Mouse (Mus musculus) midbrain, embryonic 14.5 days (tissue): ENCODE data around the gene Tanc1. TPM values are rescaled to one million over a fixed set of nuclear protein-coding genes. Genes with fewer than 3 reads are reported as not detected.

ENCODE experiments used
- ATAC-seq: fragments of 200-750 bp; cut with Nextera tagmentation; 2 replicates; pipeline ENCODE4 v1.8.0; 2017; ENCODE audit warnings: moderate number of reproducible peaks, moderate library complexity; ENCODE audit not compliant: low FRiP score, low TSS enrichment
- DNase-seq: peaks from one replicate; pipeline ENCODE4 v3.0.0-alpha.2; 2015
- H3K27ac ChIP-seq: fragments of 300-500 bp; sonication (generic); replicated peaks from 2 replicates; pipeline ENCODE4 v1.5.1; 2014; ENCODE audit warnings: mild to moderate bottlenecking, low read depth, low read length, moderate library complexity
- H3K27me3 ChIP-seq: fragments of 300-500 bp; sonication (generic); 2 replicates; pipeline ENCODE4 v1.6.1; 2014; ENCODE audit warnings: low read length, control low read depth, mixed read lengths; ENCODE audit not compliant: control insufficient read depth, insufficient read depth
- H3K36me3 ChIP-seq: fragments of 300-500 bp; sonication (generic); 2 replicates; pipeline ENCODE4 v1.6.1; 2014; ENCODE audit warnings: low read length, control low read depth; ENCODE audit not compliant: control insufficient read depth, insufficient read depth
- H3K4me1 ChIP-seq: fragments of 300-500 bp; sonication (generic); 2 replicates; pipeline ENCODE4 v1.6.1; 2014; ENCODE audit warnings: mild to moderate bottlenecking, antibody characterized with exemption, low read length, control low read depth; ENCODE audit not compliant: control insufficient read depth, insufficient read depth
- H3K4me2 ChIP-seq: fragments of 300-500 bp; sonication (generic); 2 replicates; pipeline ENCODE4 v1.6.1; 2014; ENCODE audit warnings: mild to moderate bottlenecking, low read length, moderate library complexity
- H3K4me3 ChIP-seq: fragments of 300-500 bp; sonication (generic); replicated peaks from 2 replicates; pipeline ENCODE4 v1.5.1; 2014; ENCODE audit warnings: low read depth, low read length
- H3K9ac ChIP-seq: fragments of 300-500 bp; sonication (generic); replicated peaks from 2 replicates; pipeline ENCODE4 v1.6.1; 2014; ENCODE audit warnings: mild to moderate bottlenecking, low read length, moderate library complexity
- H3K9me3 ChIP-seq: fragments of 300-500 bp; sonication (generic); 2 replicates; pipeline ENCODE4 v1.6.1; 2016; ENCODE audit warnings: low read length, control low read depth, mixed read lengths; ENCODE audit not compliant: control insufficient read depth
- WGBS: fragments of 180-500 bp; shearing (Covaris S2); extraction: QIAGEN DNeasy Blood & Tissue Kit; methylation state at CpG from one replicate; pipeline ENCODE4 v1.1.7; 2014; 5-methylcytosine and 5-hydroxymethylcytosine counted together
- polyA plus RNA-seq: library from polyadenylated mRNA; unstranded; fragments of >200 nt; fragmentation: Nextera tagmentation; extraction: Ambion mirVana; gene quantifications from 2 replicates; pipeline ENCODE4 v1.2.1, GENCODE M21; 2014

Tanc1 gene
- polyA plus RNA-seq, 1 experiment from 2014 or later, result 5.5 TPM

GRCm38 (mm10) chr2:59631406-59631805 is 19.6 kb downstream of the Tanc1 start:
- WGBS, result 82% methylated on average over 5 of the region's 5 CpGs
- Histone ChIP-seq H3K4me2 (no peak overlapping the region), H3K4me1 (no peaks in the 10 kb centered on the region)

DNA sequence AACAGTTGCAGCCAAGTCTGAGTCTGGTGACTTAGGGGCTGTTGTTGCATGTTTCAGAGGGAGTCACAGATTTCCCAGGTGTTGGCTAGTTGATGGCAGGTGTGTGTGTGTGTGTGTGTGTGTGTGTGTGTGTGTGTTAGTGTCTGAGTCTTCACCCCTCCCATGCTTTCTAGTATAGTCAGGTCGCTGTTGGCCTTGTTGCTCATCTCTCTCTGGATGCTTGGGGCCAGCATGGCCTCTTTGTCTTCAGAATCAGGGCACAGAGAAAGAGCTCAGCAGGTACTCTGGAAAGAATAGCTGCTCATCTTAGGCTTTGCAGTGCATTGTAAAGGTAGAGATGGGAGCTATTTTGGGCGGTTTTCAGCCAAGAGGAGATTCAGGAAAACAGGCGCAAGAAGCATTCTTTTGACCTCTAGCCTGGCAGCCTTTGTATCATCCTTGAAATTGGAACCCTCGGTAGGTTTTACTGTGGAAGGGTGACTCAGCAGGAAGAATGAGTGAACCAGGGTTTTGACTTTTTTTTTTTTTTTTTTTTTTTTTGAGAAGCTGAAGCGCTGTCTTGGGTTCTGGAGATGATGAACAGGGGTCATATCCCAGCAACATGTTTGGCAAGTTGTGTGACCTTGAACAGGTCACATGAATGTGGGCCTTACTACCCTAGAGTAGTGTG is 22.1 kb downstream of the Tanc1 start:
- H3K36me3 ChIP-seq, result no peaks in the 10 kb centered on the region
- no peak for ATAC-seq

More at GRCm38 (mm10) chr2:59631406-59631805, 19.6 kb downstream of the Tanc1 start:
- Histone ChIP-seq H3K27me3 (no peaks in the 10 kb centered on the region), H3K9ac (no peak overlapping the region), H3K36me3 (no peaks in the 10 kb centered on the region), H3K27ac (no peak overlapping the region), H3K4me3 (no peak overlapping the region), H3K9me3 (no peaks in the 10 kb centered on the region)
- ATAC-seq (no peak), DNase-seq (no peak)

DNA sequence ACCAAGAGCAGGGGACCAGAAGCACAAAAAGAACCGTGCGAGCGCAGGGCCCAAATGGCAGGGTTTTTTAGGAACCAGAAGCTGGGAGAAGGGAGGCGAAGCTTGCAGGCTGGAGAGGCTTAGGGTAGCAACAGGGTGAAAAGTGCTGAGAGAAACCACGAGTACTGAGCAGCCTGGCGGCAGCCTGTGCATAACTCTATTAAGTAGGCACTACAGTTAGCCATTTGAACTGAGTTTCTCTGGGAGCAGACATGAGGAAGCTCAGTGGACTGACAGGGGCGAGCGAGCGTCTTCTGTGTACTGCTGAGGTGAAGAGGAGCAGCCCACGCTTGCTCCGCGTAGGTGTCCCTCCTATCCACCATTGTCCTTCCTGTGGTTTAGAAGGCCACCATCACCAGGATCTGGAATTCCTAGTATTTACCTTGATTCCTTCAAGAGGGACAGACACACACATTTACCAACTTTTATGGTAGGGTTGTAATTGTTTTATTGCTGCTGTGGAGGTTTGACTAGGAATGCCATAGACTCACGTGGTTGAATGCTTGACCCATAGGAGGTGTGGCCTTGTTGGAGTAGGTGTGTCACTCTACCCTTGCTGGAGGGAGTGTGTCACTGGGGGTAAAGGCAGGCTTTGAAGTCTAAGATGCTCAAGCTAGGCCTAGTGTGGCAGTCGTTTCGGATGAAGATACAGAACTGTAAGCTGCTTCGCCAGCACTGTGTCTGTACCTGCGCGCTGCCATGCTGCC is 25.4 kb downstream of the Tanc1 start:
- H3K9me3 ChIP-seq, result no peaks in the 10 kb centered on the region
- no peak overlapping the region for H3K9ac ChIP-seq
- no peaks in the 10 kb centered on the region for H3K27me3 ChIP-seq
- no peaks in the 10 kb centered on the region for H3K4me1 ChIP-seq
- no peak overlapping the region for H3K27ac ChIP-seq
- no peak overlapping the region for H3K4me2 ChIP-seq
- H3K4me3 ChIP-seq, result no peak overlapping the region
- 94% methylated on average over 18 of the region's 18 CpGs for WGBS
- DNase-seq (no peak), ATAC-seq (no peak)
- no peaks in the 10 kb centered on the region for H3K36me3 ChIP-seq

More for the DNA sequence above, 22.1 kb downstream of the Tanc1 start:
- Histone ChIP-seq H3K9ac (no peak overlapping the region), H3K4me2 (no peak overlapping the region), H3K27me3 (no peaks in the 10 kb centered on the region), H3K4me3 (no peak overlapping the region), H3K4me1 (no peaks in the 10 kb centered on the region), H3K27ac (no peak overlapping the region), H3K9me3 (no peaks in the 10 kb centered on the region)
- DNase-seq, result no peak
- 41% methylated on average over 5 of the region's 5 CpGs for WGBS

- no peak for ATAC-seq
- H3K9ac ChIP-seq, result no peak overlapping the region
- no peaks in the 10 kb centered on the region for H3K9me3 ChIP-seq
- no peak overlapping the region for H3K27ac ChIP-seq
- H3K4me2 ChIP-seq, result no peak overlapping the region
- no peaks in the 10 kb centered on the region for H3K36me3 ChIP-seq
- peaks cover 21% of the 10 kb centered on the region for H3K27me3 ChIP-seq
- no peak overlapping the region for H3K4me3 ChIP-seq
- DNase-seq, result no peak
- 93% methylated on average over 8 of the region's 8 CpGs for WGBS
- H3K4me1 ChIP-seq, result 0 out of 2 replicates have a peak, but pooled peaks cover under 1% of the 10 kb centered on the region
Observed at GRCm38 (mm10) chr2:59642722-59643121, 30.9 kb downstream of the Tanc1 start.

GRCm38 (mm10) chr2:59644816-59645215 is 33.0 kb downstream of the Tanc1 start:
- H3K9ac ChIP-seq, result no peak overlapping the region
- H3K4me2 ChIP-seq, result no peak overlapping the region
- H3K27me3 ChIP-seq, result peaks cover 34% of the 10 kb centered on the region
- DNase-seq (no peak), ATAC-seq (no peak)
- no peaks in the 10 kb centered on the region for H3K36me3 ChIP-seq
- H3K9me3 ChIP-seq, result no peaks in the 10 kb centered on the region
- no peak overlapping the region for H3K4me3 ChIP-seq
- H3K4me1 ChIP-seq, result peaks cover 12% of the 10 kb centered on the region; the same call in 1 of the 2 replicates
- WGBS, result 76% methylated on average over 5 of the region's 5 CpGs
- no peak overlapping the region for H3K27ac ChIP-seq

GRCm38 (mm10) chr2:59645515-59645914 is 33.7 kb downstream of the Tanc1 start:
- Histone ChIP-seq H3K4me3 (no peak overlapping the region), H3K36me3 (no peaks in the 10 kb centered on the region), H3K27me3 (peaks cover 39% of the 10 kb centered on the region), H3K9ac (no peak overlapping the region), H3K9me3 (no peaks in the 10 kb centered on the region), H3K4me2 (no peak overlapping the region), H3K4me1 (peaks cover 12% of the 10 kb centered on the region; the same call in 1 of the 2 replicates), H3K27ac (no peak overlapping the region)
- DNase-seq (no peak), ATAC-seq (no peak)
- 70% methylated on average over 3 of the region's 3 CpGs for WGBS

- Histone ChIP-seq H3K27ac (no peak overlapping the region), H3K4me2 (no peak overlapping the region), H3K4me1 (peaks cover 12% of the 10 kb centered on the region; the same call in 1 of the 2 replicates), H3K4me3 (no peak overlapping the region), H3K9ac (no peak overlapping the region), H3K36me3 (no peaks in the 10 kb centered on the region), H3K9me3 (no peaks in the 10 kb centered on the region), H3K27me3 (peaks cover 48% of the 10 kb centered on the region)
- no peak for ATAC-seq
- no peak for DNase-seq
- WGBS, result 90% methylated on average over 20 of the region's 20 CpGs
Observed at GRCm38 (mm10) chr2:59646740-59647390, 35.0 kb downstream of the Tanc1 start.

DNA sequence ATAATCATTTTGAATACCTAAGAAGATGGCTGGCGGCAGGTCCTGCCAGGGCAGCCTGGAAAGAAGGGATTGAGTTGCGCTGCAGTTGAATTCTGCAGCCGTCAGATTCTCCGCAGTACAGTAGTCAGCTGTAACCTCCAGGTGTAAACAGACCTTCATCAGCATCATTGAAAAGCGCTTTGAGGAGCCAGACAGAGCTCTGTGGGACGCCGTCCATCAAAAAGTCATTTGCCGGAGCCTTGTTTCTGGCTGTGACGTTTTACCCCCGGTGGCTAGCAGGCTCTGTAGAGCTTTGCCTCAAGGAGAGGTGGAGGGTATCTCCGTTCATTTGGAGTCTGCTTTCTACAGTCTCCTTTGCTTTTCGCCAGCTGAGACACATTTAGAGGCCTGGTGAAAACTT is 36.6 kb downstream of the Tanc1 start:
- H3K4me2 ChIP-seq, result peak overlapping the region; percentile 25
- H3K4me3 ChIP-seq, result no peak overlapping the region
- DNase-seq (peak; percentile 44), ATAC-seq (no peak)
- 0 out of 2 replicates have a peak overlapping the region, but pooled peaks have one; percentile 20 for H3K27ac ChIP-seq
- H3K9me3 ChIP-seq, result no peaks in the 10 kb centered on the region
- peaks cover 48% of the 10 kb centered on the region for H3K27me3 ChIP-seq
- WGBS, result 5% methylated on average over 12 of the region's 12 CpGs
- no peaks in the 10 kb centered on the region for H3K36me3 ChIP-seq
- peaks cover 12% of the 10 kb centered on the region; the same call in 1 of the 2 replicates for H3K4me1 ChIP-seq
- H3K9ac ChIP-seq, result no peak overlapping the region
